Mouse (Mus musculus) spleen, postnatal 10 days (tissue): ENCODE results near the gene Cnga4.
A peak's percentile ranks its signal among the peaks of the same experiment; 100 is the strongest.
"Not testable (repeated sequence)": the region's sequence is repeated elsewhere in the genome, so short reads cannot be mapped to it uniquely, and the experiment has no call there.

Source experiments
- DNase-seq, 2 experiments: peaks; one replicate each; pipeline ENCODE4 v3.0.0; 2021 to 2022; ENCODE audit warnings: low spot score in 2 of 2

Gene Cnga4

DNA sequence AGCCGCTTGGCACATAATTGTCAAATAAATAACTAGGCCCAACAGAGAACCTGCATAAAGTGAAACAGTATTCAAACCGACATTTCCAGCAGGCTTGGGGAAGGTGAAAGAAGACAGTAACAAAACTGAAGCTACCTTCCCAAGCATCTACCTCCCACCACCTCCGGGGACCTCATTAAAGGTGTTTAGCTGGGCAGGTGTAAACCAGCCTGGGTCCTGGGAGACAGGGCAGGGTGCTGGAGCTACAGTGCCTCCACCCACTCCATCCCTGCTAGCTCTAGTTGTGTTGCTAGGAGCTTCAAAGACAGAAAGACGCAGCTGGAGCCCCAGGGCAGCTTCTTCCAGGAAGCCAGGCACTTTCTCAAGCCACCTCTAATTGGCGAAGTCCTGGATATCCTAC is at the start of gene Cnga4:
Gene Cnga4 (plus strand): TSS at position 301 of the 400 bp plus-strand sequence.
- DNase-seq: no peak

DNA sequence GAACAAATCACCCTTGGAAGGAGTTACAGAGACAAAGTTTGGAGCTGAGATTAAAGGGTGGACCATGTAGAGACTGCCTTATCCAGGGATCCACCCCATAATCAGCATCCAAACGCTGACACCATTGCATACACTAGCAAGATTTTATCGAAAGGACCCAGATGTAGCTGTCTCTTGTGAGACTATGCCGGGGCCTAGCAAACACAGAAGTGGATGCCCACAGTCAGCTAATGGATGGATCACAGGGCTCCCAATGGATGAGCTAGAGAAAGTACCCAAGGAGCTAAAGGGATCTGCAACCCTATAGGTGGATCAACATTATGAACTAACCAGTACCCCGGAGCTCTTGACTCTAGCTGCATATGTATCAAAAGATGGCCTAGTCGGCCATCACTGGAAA is 48.3 kb upstream of the Cnga4 start:
- not testable (repeated sequence) for DNase-seq

DNA sequence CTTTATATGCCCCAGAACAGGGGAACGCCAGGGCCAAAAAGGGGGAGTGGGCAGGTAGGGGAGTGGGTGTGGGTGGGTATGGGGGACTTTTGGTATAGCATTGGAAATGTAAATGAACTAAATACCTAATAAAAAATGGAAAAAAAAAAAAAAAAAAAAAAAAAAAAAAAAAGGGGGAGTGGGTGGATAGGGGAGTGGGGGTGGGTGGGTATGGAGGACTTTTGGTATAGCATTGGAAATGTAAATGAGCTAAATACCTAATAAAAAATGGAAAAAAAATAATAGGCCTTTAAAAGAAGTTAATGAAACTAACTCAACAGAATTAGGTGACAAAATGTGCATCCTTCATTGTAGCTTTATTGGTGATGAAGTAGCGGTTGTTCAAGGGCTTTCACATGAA is 47.9 kb upstream of the Cnga4 start:
- DNase-seq: not testable (repeated sequence)

GRCm38 (mm10) chr7:105361713-105362112 is 42.7 kb upstream of the Cnga4 start:
- DNase-seq: no peak

DNA sequence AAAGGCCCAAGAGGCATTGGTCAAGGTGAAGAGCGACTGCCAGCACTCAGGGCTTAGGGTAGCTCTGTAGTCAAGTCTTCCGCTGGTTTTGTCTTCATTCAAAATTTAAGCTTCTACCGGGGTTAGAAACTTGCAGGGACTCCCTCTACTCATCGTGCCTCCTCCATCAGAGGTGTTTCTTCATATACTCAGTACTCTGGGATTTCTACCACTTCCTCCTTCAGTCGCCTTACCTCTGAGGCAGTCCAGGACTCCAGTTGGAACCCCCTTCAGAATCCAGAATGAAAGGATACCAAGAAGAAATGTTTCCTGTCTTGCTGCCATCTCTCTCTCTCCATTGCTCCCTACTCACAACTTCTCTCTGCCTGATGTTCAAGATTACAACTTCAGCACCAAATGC is 37.1 kb upstream of the Cnga4 start:
- DNase-seq: no peak

DNA sequence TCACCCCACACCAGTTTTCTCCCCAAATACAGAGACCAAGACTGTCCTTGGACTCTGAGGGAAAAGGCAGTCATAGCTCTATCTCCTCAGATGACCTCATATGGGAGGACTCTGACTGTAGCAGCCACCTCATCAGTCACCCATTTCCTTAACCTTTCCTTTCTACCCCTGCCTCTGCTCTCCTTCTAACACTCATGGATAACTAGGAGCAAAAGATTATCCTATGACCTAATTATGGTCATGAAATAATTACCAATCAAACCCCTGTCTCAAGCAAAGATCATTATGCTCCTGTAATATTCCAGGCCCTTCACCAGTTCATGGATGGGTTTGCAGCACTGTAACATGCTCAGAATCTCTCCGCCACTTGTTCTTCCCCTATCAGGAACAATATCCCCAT is 36.4 kb upstream of the Cnga4 start, which contains the start of gene Olfr692:
Gene Olfr692 (plus strand): TSS at position 301 of the 400 bp plus-strand sequence.
- DNase-seq: no peak

- no peak for DNase-seq
Observed at GRCm38 (mm10) chr7:105368521-105368920, 35.8 kb upstream of the Cnga4 start.

DNA sequence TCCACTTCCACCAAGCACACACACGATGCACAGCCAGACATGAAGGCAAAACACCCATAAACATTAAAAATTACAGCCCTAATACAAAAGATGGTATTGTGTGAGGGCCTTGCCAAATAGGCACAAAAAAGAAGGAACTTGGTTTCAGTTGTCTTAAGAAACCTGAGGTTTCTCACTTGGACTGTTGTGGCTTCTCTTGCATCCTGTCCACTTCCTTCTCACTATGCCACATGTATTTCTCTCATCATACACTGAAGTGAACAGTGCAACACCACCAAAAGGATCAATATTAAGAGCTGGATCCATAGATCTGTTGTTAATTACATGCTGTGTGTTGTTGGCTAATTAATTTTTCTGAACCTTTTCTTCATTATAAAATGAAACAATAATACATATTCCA is 31.5 kb upstream of the Cnga4 start:
- no peak for DNase-seq

- no peak for DNase-seq
Observed at GRCm38 (mm10) chr7:105373509-105373908, 30.9 kb upstream of the Cnga4 start.

DNA sequence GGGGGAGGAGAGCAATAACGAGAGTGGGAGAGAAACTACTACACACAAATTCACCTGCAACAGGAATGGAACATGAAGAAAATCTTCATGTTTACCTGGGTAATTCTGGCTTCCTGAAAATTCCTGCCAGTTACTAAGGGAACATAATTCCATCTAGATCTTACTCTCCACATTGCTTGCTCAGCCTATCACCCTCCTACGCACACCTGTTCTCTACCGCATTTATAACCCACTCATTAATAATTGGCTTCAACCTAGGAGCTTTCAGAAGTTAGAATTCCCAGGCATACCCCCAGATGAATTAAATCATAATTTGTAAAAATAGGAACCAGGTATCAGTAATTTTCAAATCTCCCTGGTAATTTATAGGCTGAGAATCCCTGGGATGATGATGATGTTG is 30.4 kb upstream of the Cnga4 start:
- DNase-seq: no peak

- no peak for DNase-seq
Observed at GRCm38 (mm10) chr7:105374866-105375265, 29.5 kb upstream of the Cnga4 start, which contains the start of gene Gm5901. Gene Gm5901, plus strand, starts transcription at chr7:105375038.

DNA sequence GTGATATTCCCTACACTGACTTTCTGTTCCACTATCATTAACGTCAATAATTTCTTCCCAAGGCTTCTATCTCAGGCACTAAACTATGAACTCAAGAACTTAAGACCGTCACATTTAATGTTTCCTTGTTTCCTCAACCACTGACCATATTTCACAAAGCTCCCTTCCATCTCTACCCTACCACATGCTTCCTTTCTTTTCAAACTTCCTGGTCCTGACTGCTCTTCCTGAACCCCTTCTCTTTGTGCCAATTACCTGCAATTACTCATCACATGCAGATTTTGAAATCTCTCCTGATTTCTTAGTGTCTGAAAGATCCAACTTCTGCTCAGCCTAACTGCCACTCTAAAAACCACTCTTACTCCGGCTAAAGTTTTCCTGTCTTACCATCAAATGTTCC is 24.0 kb upstream of the Cnga4 start:
- no peak for DNase-seq

- no peak for DNase-seq
Observed at GRCm38 (mm10) chr7:105387696-105388095, 16.7 kb upstream of the Cnga4 start.

DNA sequence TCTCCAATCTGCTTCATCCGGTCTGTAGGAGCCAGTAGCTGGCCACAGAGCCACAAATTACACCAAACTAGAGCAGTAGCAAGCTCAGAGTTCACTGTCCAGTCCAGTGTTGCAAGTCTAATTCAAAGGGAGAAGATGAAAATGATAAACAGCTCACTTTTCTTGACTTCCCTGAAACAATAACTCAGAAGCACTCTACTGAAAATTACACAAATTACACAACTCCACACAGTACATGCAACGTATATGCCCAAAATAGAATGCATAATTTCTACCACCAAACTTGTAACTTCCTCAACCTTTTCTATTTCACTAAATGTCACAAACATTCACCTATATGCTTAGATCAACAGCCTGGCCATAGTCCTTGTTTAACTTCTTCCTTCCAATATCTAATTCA is 14.1 kb upstream of the Cnga4 start:
- DNase-seq: no peak

DNA sequence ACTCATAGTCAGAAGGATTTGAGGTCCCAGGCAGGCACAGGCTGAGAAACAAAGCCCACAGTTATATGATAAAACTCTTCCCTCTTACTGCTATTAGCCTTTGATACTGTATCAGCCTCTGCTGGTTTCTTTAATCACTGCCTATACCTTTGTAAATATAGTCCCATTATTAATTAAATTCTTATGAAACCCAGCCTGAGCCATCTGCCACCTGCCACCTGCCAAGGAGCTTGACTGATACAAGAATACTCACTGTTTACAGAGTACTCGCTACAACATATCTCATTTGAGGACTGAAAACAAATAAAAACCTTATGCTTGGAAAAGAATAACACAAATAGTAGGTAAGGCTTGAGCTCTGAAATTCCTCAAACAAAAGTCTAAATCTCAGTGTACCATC is 9.8 kb upstream of the Cnga4 start:
- no peak for DNase-seq

- no peak for DNase-seq
Observed at GRCm38 (mm10) chr7:105395131-105395820, 9.1 kb upstream of the Cnga4 start.

GRCm38 (mm10) chr7:105396126-105396525 is 8.2 kb upstream of the Cnga4 start:
- no peak for DNase-seq

DNA sequence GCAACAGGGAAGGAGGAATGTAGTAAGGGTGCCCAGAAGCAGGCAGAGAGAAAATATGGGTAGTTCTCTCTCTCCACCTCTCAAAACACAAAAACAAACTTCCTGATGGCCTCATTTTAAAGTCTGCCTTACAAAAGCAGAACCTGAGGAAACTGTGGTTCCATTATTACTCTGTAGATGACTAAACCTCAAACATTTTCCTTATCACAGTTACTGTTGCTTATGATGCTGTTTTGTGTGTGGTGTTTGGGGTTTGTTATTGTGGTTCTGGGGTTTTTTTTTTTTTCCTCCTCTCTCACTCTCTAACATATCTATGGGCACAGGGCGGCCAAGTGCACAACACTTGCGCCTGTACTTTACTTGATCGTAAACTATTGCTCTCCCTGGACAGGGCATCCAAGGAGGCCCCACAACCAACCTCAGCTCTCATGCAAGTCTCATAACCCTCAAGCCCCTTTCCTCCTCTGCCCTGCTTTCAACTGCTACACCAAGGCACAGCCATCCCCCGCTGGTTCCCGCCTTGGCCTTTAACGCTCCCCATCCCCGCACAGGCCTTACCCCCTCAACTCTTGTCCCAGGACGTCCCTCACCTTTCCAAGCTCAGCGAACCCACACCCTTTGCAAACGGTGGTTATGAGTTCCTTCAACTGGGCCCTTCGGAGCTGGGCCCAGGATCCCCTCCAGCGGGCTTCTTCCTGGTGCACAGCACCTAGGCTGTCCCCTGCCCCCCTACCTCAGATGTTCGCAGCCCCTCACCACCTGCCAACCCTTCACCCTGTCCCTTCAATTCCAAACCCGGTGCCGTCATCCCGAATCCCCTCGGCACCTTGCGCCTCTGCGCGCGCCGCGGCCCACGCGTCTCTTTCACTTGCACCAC is 5.1 kb upstream of the Cnga4 start:
- no peak for DNase-seq

DNA sequence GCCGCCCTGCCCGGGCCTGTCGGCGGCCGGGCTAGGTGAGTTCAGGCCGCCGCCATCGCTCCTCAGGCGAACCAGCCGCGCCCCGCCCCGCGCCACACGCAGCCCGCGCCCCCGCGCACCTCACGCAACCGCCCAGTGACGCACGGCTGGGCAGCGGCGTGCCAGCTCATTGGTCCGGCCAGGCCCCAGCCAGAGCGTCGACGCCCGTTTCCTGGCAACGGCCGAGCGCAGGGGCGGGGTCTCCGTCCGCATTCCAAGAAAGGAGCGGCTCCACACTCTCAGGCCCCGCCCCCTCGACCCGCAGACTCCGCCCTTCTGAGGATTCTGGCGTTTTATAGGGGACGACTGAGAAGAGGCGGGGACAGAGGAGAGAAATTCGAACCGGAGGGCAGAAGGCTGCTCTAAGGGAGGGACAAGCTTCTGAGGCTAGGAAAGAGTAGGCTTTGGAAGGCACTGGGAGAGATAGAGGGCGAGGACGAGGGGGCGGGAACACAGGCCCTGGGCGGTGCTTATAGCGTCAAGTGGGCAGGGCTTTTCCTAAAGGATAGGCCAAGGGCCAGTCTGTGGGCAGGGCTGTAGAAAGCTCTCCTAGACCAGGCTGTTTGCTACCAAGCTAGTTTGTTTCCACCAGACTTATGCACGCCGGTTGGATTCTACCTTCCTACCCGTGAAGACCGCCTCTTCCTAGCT is 4.3 kb upstream of the Cnga4 start, which contains the start of gene Fam160a2:
Gene Fam160a2 (minus strand): TSS at position 120 of the 690 bp plus-strand sequence.
- DNase-seq: peak; percentile 99 to 100

DNA sequence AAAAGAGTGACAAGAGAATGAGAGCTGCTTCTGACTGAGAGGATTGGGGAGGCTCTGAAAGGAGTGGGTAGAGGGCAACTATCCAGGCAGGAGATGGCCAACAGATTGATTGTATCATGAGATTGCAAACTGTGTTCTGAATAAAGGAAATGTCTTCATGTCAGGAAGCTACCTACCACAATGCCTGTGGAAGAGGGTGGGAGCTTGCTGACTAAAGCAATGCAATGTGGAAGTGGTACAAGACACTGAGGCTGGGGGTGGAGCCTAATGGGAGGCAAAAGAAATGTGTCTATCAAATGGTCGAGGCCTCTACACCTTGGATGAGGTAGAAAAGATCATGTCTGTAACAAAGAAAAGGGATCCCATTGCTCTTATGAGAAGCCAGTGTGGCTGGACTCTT is 2.0 kb downstream of the Cnga4 start:
- DNase-seq: no peak

DNA sequence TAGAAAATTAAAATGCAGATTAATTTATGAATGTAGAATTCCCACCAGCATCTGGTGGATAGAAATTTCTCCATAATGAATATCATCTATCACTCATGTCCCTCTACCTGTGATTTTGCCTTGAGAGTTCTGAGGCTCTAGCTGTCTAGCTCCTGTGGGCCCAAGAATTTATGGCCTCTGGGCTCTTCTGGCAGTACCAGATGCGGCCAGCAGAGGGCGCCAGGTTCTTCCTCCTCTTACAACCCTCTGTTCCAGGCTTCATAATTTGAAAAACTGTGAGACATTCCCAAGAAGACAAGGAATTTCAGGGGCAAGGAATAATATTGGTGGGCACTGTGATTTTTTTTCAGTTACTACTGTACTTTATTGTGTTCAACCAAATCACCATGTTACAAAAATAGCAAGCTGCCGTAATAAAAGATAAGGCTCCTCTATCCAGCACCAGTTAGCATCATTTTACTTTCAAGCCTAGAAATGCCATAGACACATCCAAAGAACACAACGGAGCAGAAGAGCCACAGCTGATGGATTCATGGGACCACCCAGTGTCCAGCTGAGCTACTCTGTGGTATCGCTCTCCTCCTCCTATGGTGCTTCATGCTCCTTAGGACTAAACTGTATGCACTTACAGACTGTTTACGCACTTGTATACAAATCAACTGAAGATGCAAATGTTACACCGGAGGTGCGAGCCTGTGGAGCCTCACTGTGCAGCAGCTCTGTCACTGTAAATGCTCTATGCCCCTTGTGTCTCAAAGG is 7.7 kb downstream of the Cnga4 start:
- peak; percentile 63 to 82 for DNase-seq
